ENCODE assay signal across 8 mouse cellular contexts in genomic region chr3:88177106-88177505, GRCm38 (mm10). TPM values are rescaled to one million over a fixed set of nuclear protein-coding genes. Genes with fewer than 3 reads are reported as not detected.
DNase-seq lines count a peak whose midpoint lies in the region; ATAC-seq and TF ChIP-seq lines count a peak whose summit lies in the region.

No protein-coding gene starts in this region.

- no peaks in the 10 kb centered on the region for H3K27me3 ChIP-seq in thymus, adult 2 months (ENCODE audit: control insufficient read depth, insufficient read depth, low read length)
- H3K27me3 ChIP-seq in hindbrain, embryonic 13.5 days, result 0 out of 2 replicates have a peak, but pooled peaks cover under 1% of the 10 kb centered on the region
- H3K27me3 ChIP-seq in midbrain, embryonic 16.5 days (ENCODE audit: control insufficient read depth, insufficient read depth, low read depth, low read length), result no peaks in the 10 kb centered on the region; the same call in 1 of the 2 replicates

- no peak for ATAC-seq in hindbrain, embryonic 13.5 days (ENCODE audit: low FRiP score)
- no peak for ATAC-seq in midbrain, embryonic 16.5 days

- peak; percentile 78 for DNase-seq in adrenal gland, adult 2 months
- no peak for DNase-seq in adrenal gland, postnatal 10 days
- no peak for DNase-seq in thymus, adult 2 months
- no peak for DNase-seq in thymus, postnatal 36 days
- DNase-seq in frontal cortex, postnatal 36 days (ENCODE audit: low spot score in 2 of 2), result no peak
- no peak for DNase-seq in cerebellum, postnatal 10 days

- peak overlapping the region; percentile 66 for H3K4me3 ChIP-seq in thymus, adult 2 months (ENCODE audit: control insufficient read depth, insufficient read depth, low read length)
- H3K4me3 ChIP-seq in hindbrain, embryonic 13.5 days, result peak overlapping the region; percentile 54
- peak overlapping the region; percentile 66 for H3K4me3 ChIP-seq in midbrain, embryonic 16.5 days (ENCODE audit: low read depth, low read length)

- peak overlapping the region; percentile 61 for H3K4me2 ChIP-seq in hindbrain, embryonic 13.5 days
- peak overlapping the region; percentile 75 for H3K4me2 ChIP-seq in midbrain, embryonic 16.5 days (ENCODE audit: low read length)

- peak overlapping the region; percentile 77 for H3K9ac ChIP-seq in hindbrain, embryonic 13.5 days
- H3K9ac ChIP-seq in midbrain, embryonic 16.5 days (ENCODE audit: low read depth, low read length), result peak overlapping the region; percentile 89

- H3K27ac ChIP-seq in thymus, adult 2 months (ENCODE audit: control insufficient read depth, insufficient read depth, low read length), result no peak overlapping the region; the same call in 1 of the 2 replicates
- H3K27ac ChIP-seq in hindbrain, embryonic 13.5 days, result peak overlapping the region; percentile 97
- H3K27ac ChIP-seq in midbrain, embryonic 16.5 days (ENCODE audit: low read length), result peak overlapping the region; percentile 100

- TF ChIP-seq CTCF in thymus, adult 2 months (IDR thresholded peaks at IDR 0.05; ENCODE audit: borderline replicate concordance, control insufficient read depth, extremely low read depth, insufficient read depth, low read length, poor library complexity), result no peak

- WGBS in thymus, adult 2 months, result 57% methylated on average over 5 of the region's 5 CpGs
- WGBS in hindbrain, embryonic 13.5 days, result 66% methylated on average over 5 of the region's 5 CpGs
- WGBS in midbrain, embryonic 16.5 days, result 66% methylated on average over 5 of the region's 5 CpGs

- H3K9me3 ChIP-seq in hindbrain, embryonic 13.5 days, result no peaks in the 10 kb centered on the region
- H3K9me3 ChIP-seq in midbrain, embryonic 16.5 days (replicated peaks; ENCODE audit: control insufficient read depth, low read length, poor library complexity, severe bottlenecking), result no peaks in the 10 kb centered on the region

- TF ChIP-seq POLR2A in thymus, adult 2 months (IDR thresholded peaks at IDR 0.05; ENCODE audit: control insufficient read depth, extremely low read depth, insufficient read depth, low read length, poor library complexity), result no peak

- no peaks in the 10 kb centered on the region for H3K4me1 ChIP-seq in thymus, adult 2 months (replicated peaks; ENCODE audit: control insufficient read depth, insufficient read depth, low read length)
- peaks cover 10% of the 10 kb centered on the region for H3K4me1 ChIP-seq in hindbrain, embryonic 13.5 days (replicated peaks)
- H3K4me1 ChIP-seq in midbrain, embryonic 16.5 days (ENCODE audit: control insufficient read depth, insufficient read depth, low read length), result peaks cover 6% of the 10 kb centered on the region

- peaks cover 13% of the 10 kb centered on the region for H3K36me3 ChIP-seq in thymus, adult 2 months (ENCODE audit: control insufficient read depth, insufficient read depth, low read length)
- peaks cover 17% of the 10 kb centered on the region for H3K36me3 ChIP-seq in hindbrain, embryonic 13.5 days
- no peaks in the 10 kb centered on the region for H3K36me3 ChIP-seq in midbrain, embryonic 16.5 days (ENCODE audit: control insufficient read depth, insufficient read depth, low read length)

RNA-seq across cellular contexts. Expression of gene Mef2d, which starts 34.9 kb away (rescaled TPM):
- 100 to 1,000 TPM in 1 of 2 experiments, 10 to 100 TPM in 1; 78.4 to 114 TPM for total RNA-seq in adrenal gland, adult 2 months (2021)
- polyA plus RNA-seq in adrenal gland, adult 2 months (2012; rRNA removed), result 173 and 185 TPM in 2 replicates
- 10 to 100 TPM; 85.7 to 86.6 TPM for total RNA-seq in adrenal gland, postnatal 10 days (2021)
- 343 and 377 TPM in 2 replicates for polyA plus RNA-seq in thymus, adult 2 months (2012; rRNA removed)
- 14.5 and 14.8 TPM in 2 replicates for polyA plus RNA-seq in hindbrain, embryonic 13.5 days (2015; fragmentation: Nextera tagmentation; extraction: Ambion mirVana)
- polyA plus RNA-seq in midbrain, embryonic 16.5 days (2015; fragmentation: Nextera tagmentation; extraction: Ambion mirVana), result 21.6 and 22.5 TPM in 2 replicates
